Mouse (Mus musculus) lung, postnatal 0 days (tissue): ENCODE results near the gene Ppef2.

ENCODE experiments used
- CTCF ChIP-seq: IDR thresholded peaks from 2 replicates; pipeline ENCODE4 v1.5.1; 2016; ENCODE audit warnings: antibody characterized with exemption, mild to moderate bottlenecking
- EP300 ChIP-seq: IDR thresholded peaks from 2 replicates; pipeline ENCODE4 v1.6.1; 2016; ENCODE audit warnings: antibody characterized with exemption, mild to moderate bottlenecking, control low read depth

DNA sequence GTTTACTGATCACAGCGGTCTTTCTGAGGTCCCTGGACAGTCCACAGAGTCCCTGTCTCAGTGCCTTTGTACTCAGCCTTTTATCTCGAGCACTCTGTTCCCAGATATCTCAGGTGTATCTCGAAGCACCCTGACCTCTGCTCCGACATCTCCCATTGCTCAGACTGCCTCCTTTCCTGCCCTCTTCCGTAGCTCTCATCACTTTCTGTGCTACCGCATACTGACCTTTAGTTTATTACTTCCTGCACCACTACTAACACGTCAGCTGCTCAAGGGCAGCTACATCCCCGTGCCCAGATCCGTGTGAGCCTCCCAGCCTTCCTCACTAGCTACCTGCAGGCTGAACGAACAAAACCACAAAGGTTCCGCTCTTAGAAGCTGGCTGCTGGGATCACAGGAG, 7.5 kb downstream of the Ppef2 start:
- no peak for TF ChIP-seq CTCF
- TF ChIP-seq EP300, result no peak
